Mouse (Mus musculus) heart, embryonic 14.5 days (tissue): ENCODE results near the gene Ubxn7. TPM values are rescaled to one million over a fixed set of nuclear protein-coding genes. Genes with fewer than 3 reads are reported as not detected.

Source experiments
- ATAC-seq: fragments of 200-750 bp; cut with Nextera tagmentation; 2 replicates; pipeline ENCODE4 v1.8.0; 2017; ENCODE audit warnings: low read depth, moderate TSS enrichment; ENCODE audit not compliant: insufficient number of reproducible peaks, insufficient read depth, low FRiP score
- H3K27ac ChIP-seq, 2 experiments: fragments of 200-500 bp in 1 of 2; fragments of 300-500 bp in 1 of 2; sonication (generic) in 1 of 2; replicated peaks in 1 of 2; 2 replicates each; pipeline ENCODE4 v1.5.1; 2012 to 2014; ENCODE audit warnings: low read depth in 2 of 2, low read length in 2 of 2, control low read depth in 1 of 2, mild to moderate bottlenecking in 1 of 2, mixed read lengths in 1 of 2; ENCODE audit not compliant: control insufficient read depth in 1 of 2, insufficient read depth in 1 of 2
- H3K27me3 ChIP-seq: fragments of 300-500 bp; sonication (generic); 2 replicates; pipeline ENCODE4 v1.6.1; 2014; ENCODE audit warnings: mild to moderate bottlenecking, low read length, control low read depth; ENCODE audit not compliant: control insufficient read depth, insufficient read depth
- H3K36me3 ChIP-seq: fragments of 300-500 bp; sonication (generic); 2 replicates; pipeline ENCODE4 v1.6.1; 2014; ENCODE audit warnings: mild to moderate bottlenecking, control low read depth, low read length, mixed read lengths; ENCODE audit not compliant: control insufficient read depth, insufficient read depth
- H3K4me1 ChIP-seq, 2 experiments: fragments of 200-500 bp in 1 of 2; fragments of 300-500 bp in 1 of 2; sonication (generic) in 1 of 2; 2 replicates each; pipeline ENCODE4 v1.6.1; 2012 to 2014; ENCODE audit warnings: low read length in 2 of 2, control low read depth in 1 of 2, mixed read lengths in 1 of 2; ENCODE audit not compliant: control insufficient read depth in 2 of 2, insufficient read depth in 2 of 2
- H3K4me2 ChIP-seq: fragments of 300-500 bp; sonication (generic); 2 replicates; pipeline ENCODE4 v1.6.1; 2014; ENCODE audit warnings: mild to moderate bottlenecking, low read length
- H3K4me3 ChIP-seq, 2 experiments: fragments of 200-500 bp in 1 of 2; fragments of 300-500 bp in 1 of 2; sonication (generic) in 1 of 2; 2 replicates each; pipeline ENCODE4 v1.5.1; 2012 to 2014; ENCODE audit warnings: low read length in 2 of 2, mild to moderate bottlenecking in 2 of 2, control low read depth in 1 of 2, low read depth in 1 of 2, moderate library complexity in 1 of 2; ENCODE audit not compliant: control insufficient read depth in 1 of 2, insufficient read depth in 1 of 2
- H3K9ac ChIP-seq: fragments of 300-500 bp; sonication (generic); 2 replicates; pipeline ENCODE4 v1.6.1; 2014; ENCODE audit warnings: mild to moderate bottlenecking, low read length
- H3K9me3 ChIP-seq: fragments of 300-500 bp; sonication (generic); 2 replicates; pipeline ENCODE4 v1.6.1; 2016; ENCODE audit warnings: low read length, control low read depth; ENCODE audit not compliant: control insufficient read depth
- WGBS: fragments of 180-500 bp; shearing (Covaris S2); extraction: QIAGEN DNeasy Blood & Tissue Kit; methylation state at CpG from one replicate; pipeline ENCODE4 v1.1.7; 2014; 5-methylcytosine and 5-hydroxymethylcytosine counted together
- polyA plus RNA-seq: library from polyadenylated mRNA; unstranded; fragments of >200 nt; fragmentation: Nextera tagmentation; extraction: Ambion mirVana; gene quantifications from 2 replicates; pipeline ENCODE4 v1.2.1, GENCODE M21; 2014

Ubxn7 gene
- polyA plus RNA-seq, 1 experiment from 2014 or later, result 21.8 TPM

GRCm38 (mm10) chr16:32312859-32313258 is 19.2 kb upstream of the Ubxn7 start:
- Histone ChIP-seq H3K27me3 (no peaks in the 10 kb centered on the region), H3K4me2 (no peak overlapping the region), H3K27ac (no peak overlapping the region), H3K9ac (no peak overlapping the region), H3K4me1 (peaks cover 4 to 5% of the 10 kb centered on the region in 2 experiments; a peak in 2 of 4 replicates), H3K4me3 (no peak overlapping the region), H3K9me3 (no peaks in the 10 kb centered on the region), H3K36me3 (no peaks in the 10 kb centered on the region)
- 67% methylated on average over 4 of the region's 4 CpGs for WGBS
- no peak for ATAC-seq

- Histone ChIP-seq H3K4me2 (0 out of 2 replicates have a peak overlapping the region, but pooled peaks have one; percentile 4), H3K9me3 (no peaks in the 10 kb centered on the region), H3K9ac (no peak overlapping the region), H3K4me1 (peaks cover 4 to 5% of the 10 kb centered on the region in 2 experiments; a peak in 2 of 4 replicates), H3K27me3 (no peaks in the 10 kb centered on the region), H3K4me3 (no peak overlapping the region), H3K36me3 (no peaks in the 10 kb centered on the region), H3K27ac (peak overlapping the region; percentile 17 to 27; a peak in 1 of 4 replicates)
- 55% methylated on average over 2 of the region's 2 CpGs for WGBS
- ATAC-seq, result no peak
These were observed 15.5 kb upstream of the Ubxn7 start for GRCm38 (mm10) chr16:32316601-32317000.

DNA sequence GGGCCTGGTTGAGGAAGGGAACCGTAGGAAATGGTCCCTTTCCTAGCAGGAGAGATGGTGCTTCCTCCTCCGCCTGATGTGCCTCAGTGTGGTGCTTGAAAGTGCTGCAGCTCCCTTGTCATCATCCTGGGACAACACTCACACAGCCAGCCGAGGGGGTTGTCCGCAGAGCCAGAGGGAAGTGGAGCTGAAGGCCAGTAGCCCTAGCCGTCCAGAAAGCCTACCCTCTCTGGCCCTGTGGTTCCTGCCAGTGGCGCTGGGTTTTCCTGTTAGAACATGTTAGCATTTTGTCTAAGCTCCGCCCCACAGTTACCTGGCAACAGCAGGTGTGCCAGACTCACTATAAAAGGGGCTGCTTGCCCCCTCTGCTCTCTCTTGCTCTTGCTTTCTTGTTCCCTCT is 8.1 kb upstream of the Ubxn7 start:
- Histone ChIP-seq H3K27ac (no peak overlapping the region), H3K9me3 (no peaks in the 10 kb centered on the region), H3K36me3 (no peaks in the 10 kb centered on the region), H3K9ac (no peak overlapping the region), H3K4me2 (peak overlapping the region; percentile 18; the same call in 1 of the 2 replicates), H3K27me3 (no peaks in the 10 kb centered on the region), H3K4me3 (no peak overlapping the region), H3K4me1 (peaks cover 0 to 2% of the 10 kb centered on the region in 2 experiments; a peak in 1 of 4 replicates)
- no peak for ATAC-seq
- 22% methylated on average over 7 of the region's 7 CpGs for WGBS

GRCm38 (mm10) chr16:32330876-32331670 is 984 bp upstream of the Ubxn7 start:
- Histone ChIP-seq H3K9ac (peak overlapping the region; percentile 99), H3K27ac (no peak overlapping the region; a peak in 1 of 4 replicates), H3K4me1 (peaks cover 4 to 7% of the 10 kb centered on the region in 2 experiments), H3K36me3 (no peaks in the 10 kb centered on the region), H3K4me3 (peak overlapping the region in 1 of 2 experiments; percentile 98; a peak in 2 of 4 replicates), H3K9me3 (no peaks in the 10 kb centered on the region), H3K27me3 (no peaks in the 10 kb centered on the region), H3K4me2 (peak overlapping the region; percentile 57)
- 58% methylated on average over 9 of the region's 9 CpGs for WGBS
- no peak for ATAC-seq

- H3K4me1 ChIP-seq, result peaks cover 5 to 19% of the 10 kb centered on the region in 2 experiments
- peak overlapping the region; percentile 93 to 94 for H3K27ac ChIP-seq
- ATAC-seq, result peak; percentile 81
- 0% methylated on average over 38 of the region's 54 CpGs for WGBS
- H3K4me2 ChIP-seq, result peak overlapping the region; percentile 57
- peak overlapping the region; percentile 99 for H3K9ac ChIP-seq
- H3K27me3 ChIP-seq, result no peaks in the 10 kb centered on the region
- no peaks in the 10 kb centered on the region for H3K36me3 ChIP-seq
- H3K9me3 ChIP-seq, result no peaks in the 10 kb centered on the region
- H3K4me3 ChIP-seq, result peak overlapping the region; percentile 96 to 98
These were observed 777 bp downstream of the Ubxn7 start for GRCm38 (mm10) chr16:32332556-32333511.

DNA sequence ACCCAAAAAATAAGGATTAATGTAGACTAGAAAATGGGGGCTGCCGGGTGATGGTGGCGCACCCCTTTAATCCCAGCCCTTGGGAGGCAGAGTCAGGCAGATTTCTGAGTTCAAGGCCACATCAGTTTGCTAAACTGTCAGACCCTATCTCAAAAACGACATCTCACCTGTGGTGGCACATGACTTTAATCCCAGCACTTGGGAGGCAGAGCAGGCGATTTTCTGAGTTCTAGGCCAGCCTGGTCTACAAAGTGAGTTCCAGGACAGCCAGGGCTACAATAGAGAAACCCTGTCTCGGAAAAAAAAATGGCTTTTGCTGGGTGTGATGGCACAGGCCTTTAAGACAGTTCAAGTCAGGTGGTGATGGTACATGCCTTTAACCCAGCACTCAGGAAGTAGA is 3.1 kb downstream of the Ubxn7 start:
- ATAC-seq, result no peak
- Histone ChIP-seq H3K4me1 (peaks cover 5 to 22% of the 10 kb centered on the region in 2 experiments), H3K27me3 (no peaks in the 10 kb centered on the region), H3K27ac (no peak overlapping the region), H3K36me3 (no peaks in the 10 kb centered on the region), H3K4me2 (no peak overlapping the region), H3K9ac (no peak overlapping the region), H3K9me3 (no peaks in the 10 kb centered on the region), H3K4me3 (no peak overlapping the region)
- 89% methylated on average over 5 of the region's 5 CpGs for WGBS

DNA sequence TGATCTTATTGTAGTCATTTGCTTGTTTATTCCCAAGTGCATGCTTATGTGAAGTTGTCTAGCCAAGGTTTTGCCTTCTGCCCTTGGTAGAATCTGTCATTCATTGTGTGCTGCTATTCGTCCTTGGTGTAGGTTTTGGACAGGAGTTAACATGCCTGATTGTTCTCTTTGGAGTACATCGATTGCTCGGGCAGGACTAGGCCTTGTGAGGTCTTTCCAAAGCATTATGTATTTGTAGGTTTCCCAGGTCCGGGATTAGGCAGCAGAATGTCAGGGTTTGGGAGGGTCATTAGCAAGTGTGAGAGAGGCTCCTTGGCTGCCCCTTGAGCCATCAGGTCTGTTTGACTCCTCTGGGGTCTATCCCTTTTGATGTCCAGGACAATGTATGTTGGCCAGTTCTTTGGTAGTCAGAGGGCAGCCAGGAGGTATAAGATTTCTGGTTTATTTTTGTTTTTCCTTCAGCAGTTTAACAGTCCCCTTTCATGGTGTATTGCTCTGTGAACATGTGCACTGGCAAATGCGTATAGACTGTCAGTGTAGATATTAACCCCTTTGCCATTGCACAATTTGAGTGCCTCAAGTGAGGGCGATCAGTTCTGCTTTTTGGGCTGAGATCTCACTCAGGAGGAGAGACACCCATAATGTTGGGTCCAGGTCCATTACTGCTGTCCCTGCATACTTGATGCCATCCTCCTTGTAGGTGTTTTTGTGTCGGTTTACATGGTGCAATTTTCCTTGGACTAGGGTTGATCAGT is 4.1 kb downstream of the Ubxn7 start:
- Histone ChIP-seq H3K4me2 (no peak overlapping the region), H3K9ac (no peak overlapping the region), H3K4me3 (no peak overlapping the region), H3K4me1 (peaks cover 4 to 33% of the 10 kb centered on the region in 2 experiments), H3K9me3 (no peaks in the 10 kb centered on the region), H3K36me3 (no peaks in the 10 kb centered on the region), H3K27ac (no peak overlapping the region; a peak in 1 of 4 replicates), H3K27me3 (no peaks in the 10 kb centered on the region)
- ATAC-seq, result no peak
- 59% methylated on average over 7 of the region's 7 CpGs for WGBS
